In genomic region chr12:83972117-83972516, GRCm38 (mm10) we compare ENCODE assay signal across 9 mouse cellular contexts. TPM values are rescaled to one million over a fixed set of nuclear protein-coding genes. Genes with fewer than 3 reads are reported as not detected.
DNase-seq lines count a peak whose midpoint lies in the region; ATAC-seq and TF ChIP-seq lines count a peak whose summit lies in the region.
"Had no signal": no experiment of that assay in that cellular context is flagged by ENCODE, and none has a peak within 500 bp of the region (broad histone marks: within the 10 kb centered on the region; RNA-seq: fewer than 3 reads in every experiment).

No protein-coding gene starts in this region.

- ATAC-seq in heart, embryonic 16.5 days (replicated peaks; ENCODE audit: extremely low read depth, insufficient read depth, low FRiP score) = peak; percentile 28; the same call in 1 of the 2 replicates
- ATAC-seq in heart, embryonic 12.5 days (ENCODE audit: insufficient number of reproducible peaks, low FRiP score) = no peak
- ATAC-seq in inflammation-experienced regulatory T-cells, adult 6 months = peak; percentile 76
- ATAC-seq in midbrain, embryonic 15.5 days (replicated peaks) = no peak

- 59% methylated on average over 2 of the region's 2 CpGs for WGBS in heart, embryonic 16.5 days
- 71% methylated on average over 2 of the region's 2 CpGs for WGBS in heart, embryonic 12.5 days
- WGBS in bone marrow, adult 2 months = 12% methylated on average over 2 of the region's 2 CpGs
- WGBS in limb, embryonic 10.5 days = 76% methylated on average over 2 of the region's 2 CpGs
- 35% methylated on average over 2 of the region's 2 CpGs for WGBS in small intestine, adult 2 months
- WGBS in midbrain, embryonic 15.5 days = 87% methylated on average over 2 of the region's 2 CpGs

- H3K27ac ChIP-seq in heart, embryonic 16.5 days (ENCODE audit: low read length) = no peak overlapping the region
- no peak overlapping the region for H3K27ac ChIP-seq in heart, embryonic 12.5 days (ENCODE audit: poor library complexity, severe bottlenecking)
- no peak overlapping the region for H3K27ac ChIP-seq in bone marrow, adult 2 months (ENCODE audit: control insufficient read depth, insufficient read depth, low read depth, low read length, poor library complexity)
- H3K27ac ChIP-seq in limb, embryonic 10.5 days = no peak overlapping the region
- no peak overlapping the region for H3K27ac ChIP-seq in small intestine, adult 2 months (ENCODE audit: insufficient read depth, low read depth, low read length)
- no peak overlapping the region for H3K27ac ChIP-seq in midbrain, embryonic 15.5 days
- H3K27ac ChIP-seq: liver, embryonic 15.5 days had no signal

- DNase-seq in CD4-positive helper T cell, adult 2 months (ENCODE audit: low read depth, low spot score) = peak; percentile 59
- peak; percentile 47 for DNase-seq in limb, embryonic 10.5 days (ENCODE audit: low spot score)

- H3K9ac ChIP-seq in heart, embryonic 16.5 days (ENCODE audit: low read length) = no peak overlapping the region
- no peak overlapping the region for H3K9ac ChIP-seq in heart, embryonic 12.5 days
- no peak overlapping the region for H3K9ac ChIP-seq in midbrain, embryonic 15.5 days
- H3K9ac ChIP-seq: liver, embryonic 15.5 days had no signal

- no peaks in the 10 kb centered on the region for H3K27me3 ChIP-seq in heart, embryonic 16.5 days (ENCODE audit: control insufficient read depth, insufficient read depth, low read length)
- no peaks in the 10 kb centered on the region for H3K27me3 ChIP-seq in heart, embryonic 12.5 days (replicated peaks)
- H3K27me3 ChIP-seq in limb, embryonic 10.5 days (ENCODE audit: low read depth, poor library complexity, severe bottlenecking) = no peaks in the 10 kb centered on the region
- no peaks in the 10 kb centered on the region for H3K27me3 ChIP-seq in small intestine, adult 2 months (ENCODE audit: control insufficient read depth, insufficient read depth, low read length)
- no peaks in the 10 kb centered on the region for H3K27me3 ChIP-seq in midbrain, embryonic 15.5 days (replicated peaks)
- H3K27me3 ChIP-seq: liver, embryonic 15.5 days had no signal

- H3K36me3 ChIP-seq in heart, embryonic 16.5 days (ENCODE audit: control insufficient read depth, insufficient read depth) = no peaks in the 10 kb centered on the region
- H3K36me3 ChIP-seq in heart, embryonic 12.5 days = no peaks in the 10 kb centered on the region
- no peaks in the 10 kb centered on the region for H3K36me3 ChIP-seq in limb, embryonic 10.5 days
- H3K36me3 ChIP-seq in small intestine, adult 2 months (ENCODE audit: control insufficient read depth, insufficient read depth, low read length) = no peaks in the 10 kb centered on the region
- no peaks in the 10 kb centered on the region for H3K36me3 ChIP-seq in midbrain, embryonic 15.5 days (replicated peaks)
- H3K36me3 ChIP-seq: liver, embryonic 15.5 days had no signal

- TF ChIP-seq CTCF in bone marrow, adult 2 months (IDR thresholded peaks at IDR 0.05; ENCODE audit: control insufficient read depth, insufficient read depth, low read length) = peak; percentile 28; the same call in 1 of the 2 replicates
- TF ChIP-seq CTCF in small intestine, adult 2 months (IDR thresholded peaks at IDR 0.05; ENCODE audit: extremely low read depth, insufficient read length, insufficient replicate concordance, low read depth, low read length) = peak; percentile 63; the same call in 1 of the 2 replicates

- H3K4me1 ChIP-seq in heart, embryonic 16.5 days (ENCODE audit: control insufficient read depth, insufficient read depth, low read length) = no peaks in the 10 kb centered on the region
- H3K4me1 ChIP-seq in heart, embryonic 12.5 days (replicated peaks) = no peaks in the 10 kb centered on the region
- H3K4me1 ChIP-seq in bone marrow, adult 2 months (ENCODE audit: control insufficient read depth, insufficient read depth, low read length) = no peaks in the 10 kb centered on the region; the same call in 1 of the 2 replicates
- H3K4me1 ChIP-seq in limb, embryonic 10.5 days = no peaks in the 10 kb centered on the region
- peaks cover 3% of the 10 kb centered on the region; the same call in 1 of the 2 replicates for H3K4me1 ChIP-seq in small intestine, adult 2 months (ENCODE audit: control insufficient read depth, insufficient read depth, insufficient read length, low read length)
- H3K4me1 ChIP-seq in midbrain, embryonic 15.5 days = no peaks in the 10 kb centered on the region
- H3K4me1 ChIP-seq: liver, embryonic 15.5 days had no signal

- no peak overlapping the region for H3K4me2 ChIP-seq in heart, embryonic 16.5 days (ENCODE audit: low read depth, low read length)
- H3K4me2 ChIP-seq in heart, embryonic 12.5 days = no peak overlapping the region
- no peak overlapping the region for H3K4me2 ChIP-seq in midbrain, embryonic 15.5 days
- H3K4me2 ChIP-seq: liver, embryonic 15.5 days had no signal

- TF ChIP-seq POLR2A in bone marrow, adult 2 months (IDR thresholded peaks at IDR 0.05; ENCODE audit: borderline replicate concordance, control insufficient read depth, low read depth, low read length) = no peak
- TF ChIP-seq POLR2A in small intestine, adult 2 months (IDR thresholded peaks at IDR 0.05; ENCODE audit: low read depth, low read length) = no peak

- peaks cover 4% of the 10 kb centered on the region; the same call in 1 of the 2 replicates for H3K9me3 ChIP-seq in heart, embryonic 16.5 days (replicated peaks; ENCODE audit: control insufficient read depth, low read length)
- no peaks in the 10 kb centered on the region; the same call in 1 of the 2 replicates for H3K9me3 ChIP-seq in heart, embryonic 12.5 days (replicated peaks)
- H3K9me3 ChIP-seq in limb, embryonic 10.5 days (replicated peaks) = no peaks in the 10 kb centered on the region
- no peaks in the 10 kb centered on the region for H3K9me3 ChIP-seq in midbrain, embryonic 15.5 days
- H3K9me3 ChIP-seq: liver, embryonic 15.5 days had no signal

- no peak overlapping the region for H3K4me3 ChIP-seq in heart, embryonic 16.5 days (ENCODE audit: low read length)
- no peak overlapping the region for H3K4me3 ChIP-seq in heart, embryonic 12.5 days
- no peak overlapping the region for H3K4me3 ChIP-seq in bone marrow, adult 2 months (replicated peaks; ENCODE audit: control insufficient read depth, low read depth, low read length)
- H3K4me3 ChIP-seq in limb, embryonic 10.5 days = no peak overlapping the region
- H3K4me3 ChIP-seq in small intestine, adult 2 months (ENCODE audit: low read depth, low read length) = no peak overlapping the region
- H3K4me3 ChIP-seq in midbrain, embryonic 15.5 days = no peak overlapping the region
- H3K4me3 ChIP-seq: liver, embryonic 15.5 days had no signal

RNA-seq across cellular contexts. Expression of gene Heatr4, which starts 12.5 kb away (rescaled TPM):
- polyA plus RNA-seq in heart, embryonic 16.5 days (2015; fragmentation: Nextera tagmentation; extraction: Ambion mirVana) = not detected in 2 replicates
- polyA plus RNA-seq in heart, embryonic 12.5 days (2016; fragmentation: Nextera tagmentation; extraction: Ambion mirVana) = not detected in 2 replicates
- not detected in 2 replicates for polyA plus RNA-seq in bone marrow, adult 2 months (2011; ENCODE audit: insufficient read depth, insufficient read length, low replicate concordance, missing spikeins)
- polyA plus RNA-seq in inflammation-experienced regulatory T-cells, adult 6 months (2017; shearing (Covaris generic)) = not detected
- polyA plus RNA-seq in limb, embryonic 10.5 days (2016; fragmentation: Nextera tagmentation; extraction: Ambion mirVana) = not detected in 2 replicates
- polyA plus RNA-seq in small intestine, adult 2 months (2012; rRNA removed) = not detected in 2 replicates
- polyA plus RNA-seq in midbrain, embryonic 15.5 days (2015; fragmentation: Nextera tagmentation; extraction: Ambion mirVana) = 0.09 TPM in 1 of 2 replicates, not detected in the other
- polyA plus RNA-seq: liver, embryonic 15.5 days had no signal

RNA-seq across cellular contexts. Expression of gene Acot2, which starts 15.5 kb away (rescaled TPM):
- polyA plus RNA-seq in heart, embryonic 16.5 days (2015; fragmentation: Nextera tagmentation; extraction: Ambion mirVana) = 75.6 and 85.0 TPM in 2 replicates
- 43.8 and 45.1 TPM in 2 replicates for polyA plus RNA-seq in heart, embryonic 12.5 days (2016; fragmentation: Nextera tagmentation; extraction: Ambion mirVana)
- polyA plus RNA-seq in bone marrow, adult 2 months (2011; ENCODE audit: insufficient read depth, insufficient read length, low replicate concordance, missing spikeins) = 1.2 and 3.5 TPM in 2 replicates
- polyA plus RNA-seq in inflammation-experienced regulatory T-cells, adult 6 months (2017; shearing (Covaris generic)) = 10 to 100 TPM; 24.2 to 35.2 (median 24.9) TPM
- 14.0 and 15.1 TPM in 2 replicates for polyA plus RNA-seq in limb, embryonic 10.5 days (2016; fragmentation: Nextera tagmentation; extraction: Ambion mirVana)
- 4.4 and 7.6 TPM in 2 replicates for polyA plus RNA-seq in small intestine, adult 2 months (2012; rRNA removed)
- 11.8 and 13.4 TPM in 2 replicates for polyA plus RNA-seq in midbrain, embryonic 15.5 days (2015; fragmentation: Nextera tagmentation; extraction: Ambion mirVana)

RNA-seq across cellular contexts. Expression of gene Riox1, which starts 21.7 kb away (rescaled TPM):
- 7.9 TPM in 2 replicates for polyA plus RNA-seq in heart, embryonic 16.5 days (2015; fragmentation: Nextera tagmentation; extraction: Ambion mirVana)
- 14.7 and 16.5 TPM in 2 replicates for polyA plus RNA-seq in heart, embryonic 12.5 days (2016; fragmentation: Nextera tagmentation; extraction: Ambion mirVana)
- polyA plus RNA-seq in bone marrow, adult 2 months (2011; ENCODE audit: insufficient read depth, insufficient read length, low replicate concordance, missing spikeins) = 7.0 and 15.2 TPM in 2 replicates
- 1 to 10 TPM; 1.3 to 2.2 (median 2.0) TPM for polyA plus RNA-seq in inflammation-experienced regulatory T-cells, adult 6 months (2017; shearing (Covaris generic))
- polyA plus RNA-seq in limb, embryonic 10.5 days (2016; fragmentation: Nextera tagmentation; extraction: Ambion mirVana) = 18.5 and 21.9 TPM in 2 replicates
- 11.5 and 17.7 TPM in 2 replicates for polyA plus RNA-seq in small intestine, adult 2 months (2012; rRNA removed)
- polyA plus RNA-seq in midbrain, embryonic 15.5 days (2015; fragmentation: Nextera tagmentation; extraction: Ambion mirVana) = 10.6 and 12.7 TPM in 2 replicates

RNA-seq across cellular contexts. Expression of gene Acot1, which starts 37.2 kb away (rescaled TPM):
- 31.0 and 34.0 TPM in 2 replicates for polyA plus RNA-seq in heart, embryonic 16.5 days (2015; fragmentation: Nextera tagmentation; extraction: Ambion mirVana)
- 20.0 and 21.3 TPM in 2 replicates for polyA plus RNA-seq in heart, embryonic 12.5 days (2016; fragmentation: Nextera tagmentation; extraction: Ambion mirVana)
- polyA plus RNA-seq in bone marrow, adult 2 months (2011; ENCODE audit: insufficient read depth, insufficient read length, low replicate concordance, missing spikeins) = 4.9 and 15.5 TPM in 2 replicates
- not detected for polyA plus RNA-seq in inflammation-experienced regulatory T-cells, adult 6 months (2017; shearing (Covaris generic))
- polyA plus RNA-seq in limb, embryonic 10.5 days (2016; fragmentation: Nextera tagmentation; extraction: Ambion mirVana) = 20.9 and 27.7 TPM in 2 replicates
- polyA plus RNA-seq in small intestine, adult 2 months (2012; rRNA removed) = 2.7 and 2.9 TPM in 2 replicates
- 69.7 and 83.0 TPM in 2 replicates for polyA plus RNA-seq in midbrain, embryonic 15.5 days (2015; fragmentation: Nextera tagmentation; extraction: Ambion mirVana)

RNA-seq across cellular contexts. Expression of gene Numb, which starts 50.4 kb away (rescaled TPM):
- polyA plus RNA-seq in heart, embryonic 16.5 days (2015; fragmentation: Nextera tagmentation; extraction: Ambion mirVana) = 30.4 and 30.6 TPM in 2 replicates
- polyA plus RNA-seq in heart, embryonic 12.5 days (2016; fragmentation: Nextera tagmentation; extraction: Ambion mirVana) = 40.6 and 43.7 TPM in 2 replicates
- 6.0 and 15.1 TPM in 2 replicates for polyA plus RNA-seq in bone marrow, adult 2 months (2011; ENCODE audit: insufficient read depth, insufficient read length, low replicate concordance, missing spikeins)
- 10 to 100 TPM; 30.5 to 42.4 (median 37.2) TPM for polyA plus RNA-seq in inflammation-experienced regulatory T-cells, adult 6 months (2017; shearing (Covaris generic))
- 32.7 and 37.4 TPM in 2 replicates for polyA plus RNA-seq in limb, embryonic 10.5 days (2016; fragmentation: Nextera tagmentation; extraction: Ambion mirVana)
- 57.1 and 141 TPM in 2 replicates for polyA plus RNA-seq in small intestine, adult 2 months (2012; rRNA removed)
- 16.0 and 17.5 TPM in 2 replicates for polyA plus RNA-seq in midbrain, embryonic 15.5 days (2015; fragmentation: Nextera tagmentation; extraction: Ambion mirVana)

Comparison
In these comparisons a context has a peak if more than half of its experiments do, and no peak if none do; other contexts are left out.
1. ATAC-seq: peak in heart, embryonic 16.5 days (single experiment) and inflammation-experienced regulatory T-cells, adult 6 months (single experiment); none in heart, embryonic 12.5 days (single experiment) and midbrain, embryonic 15.5 days (single experiment).